Mouse (Mus musculus): Measurements from ENCODE around the gene 1700001O22Rik. TPM values are rescaled to one million over a fixed set of nuclear protein-coding genes. Genes with fewer than 3 reads are reported as not detected.

Gene 1700001O22Rik
- polyA plus RNA-seq, 1 experiment: 8.0 TPM

DNA sequence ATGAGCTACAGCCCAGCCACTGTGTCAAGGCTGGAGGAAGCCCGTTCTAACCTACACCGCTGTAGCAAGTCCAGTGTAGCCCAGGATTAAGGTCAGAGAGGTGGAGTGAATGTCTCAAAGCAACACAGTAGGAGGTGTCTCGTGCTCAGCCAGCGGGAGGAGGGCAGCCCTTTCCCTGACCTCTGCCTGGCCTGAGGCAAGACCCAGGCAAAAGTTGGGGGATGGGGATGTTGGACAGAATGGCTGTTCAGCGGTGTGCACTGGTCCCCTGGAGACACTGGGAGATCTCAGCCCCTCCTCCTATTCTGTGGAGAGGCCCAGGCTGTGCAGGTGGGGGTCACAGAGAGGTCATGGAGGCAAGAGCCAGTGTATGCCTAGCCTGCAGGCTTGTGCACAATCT, 24.2 kb downstream of the 1700001O22Rik start:
- DNase-seq (ENCODE audit: low read depth): no peak

DNA sequence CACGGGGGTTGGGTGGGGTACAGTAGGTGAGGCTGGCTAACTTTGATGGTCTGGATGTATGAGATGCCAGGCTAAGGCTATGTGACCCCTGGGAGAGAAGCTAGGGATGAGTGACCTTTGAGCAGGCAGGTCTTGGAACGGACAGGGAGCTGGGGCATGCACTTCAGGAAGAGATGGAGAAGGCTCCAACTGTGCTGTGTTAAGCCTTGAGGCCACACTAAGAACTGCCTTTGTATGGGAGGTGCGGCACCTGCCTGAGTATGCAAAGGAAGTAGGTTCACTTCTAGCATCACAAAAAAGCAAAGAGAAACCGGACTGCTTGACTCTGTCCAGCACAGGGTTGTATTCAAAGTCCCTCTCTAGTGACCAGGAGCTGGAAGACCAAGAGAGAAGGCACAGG, 25.2 kb downstream of the 1700001O22Rik start:
- DNase-seq (ENCODE audit: low read depth): no peak

DNA sequence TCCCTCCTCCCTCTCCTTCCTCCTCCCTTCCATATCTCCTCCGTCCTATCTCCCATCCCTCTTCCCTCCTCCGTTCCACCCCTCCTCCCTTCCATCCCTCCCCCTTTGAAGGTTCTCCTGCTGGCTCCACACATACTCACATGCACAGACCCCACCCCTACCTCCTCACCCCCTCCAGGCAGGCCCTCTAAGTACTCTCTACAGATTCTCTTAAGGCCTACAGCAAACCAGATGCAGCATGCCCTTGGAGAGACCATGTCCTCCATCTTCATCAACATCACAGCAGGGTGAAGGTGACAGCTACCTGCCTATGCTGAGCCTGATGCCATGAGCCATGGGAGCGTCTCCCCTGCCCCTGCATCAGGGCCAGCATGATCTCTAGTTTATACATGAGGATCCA, 26.2 kb downstream of the 1700001O22Rik start:
- no peak for DNase-seq (ENCODE audit: low read depth)

DNA sequence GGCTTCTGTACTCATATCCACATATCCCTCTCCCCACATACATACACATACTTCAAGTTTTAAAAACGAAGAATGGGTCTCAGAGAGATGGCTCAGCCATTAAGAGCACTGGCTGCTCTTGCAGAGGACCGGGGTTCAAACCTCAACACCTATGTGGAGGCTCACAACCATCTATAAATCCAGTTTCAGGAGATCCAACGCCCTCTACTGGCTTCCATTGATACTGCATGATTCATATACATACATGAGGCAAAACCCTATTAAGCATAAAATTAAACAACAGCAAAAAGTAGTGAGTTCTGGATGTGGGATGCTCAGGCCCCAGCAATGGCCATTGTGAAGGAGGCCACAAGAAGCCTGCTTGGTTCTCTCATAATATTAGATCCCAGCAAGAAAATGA, 27.5 kb downstream of the 1700001O22Rik start:
- DNase-seq (ENCODE audit: low read depth): no peak

DNA sequence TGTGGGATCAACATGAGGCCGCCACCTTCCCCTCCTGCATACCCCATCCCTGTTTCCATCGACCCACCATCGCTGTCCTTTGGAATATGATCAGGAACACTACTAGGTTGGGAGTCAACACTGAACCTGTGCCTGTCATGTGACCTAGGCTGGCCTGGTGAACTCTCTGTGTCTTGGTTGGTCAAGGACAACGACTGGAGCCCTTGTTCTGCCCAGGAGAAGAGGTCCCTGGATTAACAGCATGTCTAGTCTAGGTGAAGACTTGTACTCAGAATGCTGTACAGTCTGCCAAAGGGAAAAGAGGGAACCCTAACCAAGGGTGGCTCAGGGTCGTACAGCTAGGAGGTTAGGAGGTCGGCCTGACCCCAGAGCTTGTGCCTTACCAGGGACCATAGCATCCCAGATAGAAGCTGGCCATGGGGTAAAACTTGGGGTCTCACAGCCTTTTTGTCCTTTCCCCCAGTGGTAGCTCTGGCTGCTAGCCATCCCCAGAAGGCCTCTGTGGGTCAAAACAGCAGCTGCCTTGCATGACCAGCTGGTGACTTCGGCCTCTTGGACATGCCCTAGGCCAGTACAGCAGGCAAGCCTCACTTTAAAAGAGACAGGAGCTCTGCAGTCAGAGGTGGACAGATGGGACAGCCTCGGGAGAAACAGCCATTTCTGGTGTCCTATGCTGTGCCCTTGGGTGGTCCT, 30.0 kb downstream of the 1700001O22Rik start:
- no peak for DNase-seq (ENCODE audit: low read depth)

GRCm38 (mm10) chr2:30772581-30773312, 30.7 kb downstream of the 1700001O22Rik start:
- DNase-seq (ENCODE audit: low read depth): no peak

- no peak for DNase-seq (ENCODE audit: low read depth)
Observed at GRCm38 (mm10) chr2:30771806-30772460, 31.5 kb downstream of the 1700001O22Rik start.

DNA sequence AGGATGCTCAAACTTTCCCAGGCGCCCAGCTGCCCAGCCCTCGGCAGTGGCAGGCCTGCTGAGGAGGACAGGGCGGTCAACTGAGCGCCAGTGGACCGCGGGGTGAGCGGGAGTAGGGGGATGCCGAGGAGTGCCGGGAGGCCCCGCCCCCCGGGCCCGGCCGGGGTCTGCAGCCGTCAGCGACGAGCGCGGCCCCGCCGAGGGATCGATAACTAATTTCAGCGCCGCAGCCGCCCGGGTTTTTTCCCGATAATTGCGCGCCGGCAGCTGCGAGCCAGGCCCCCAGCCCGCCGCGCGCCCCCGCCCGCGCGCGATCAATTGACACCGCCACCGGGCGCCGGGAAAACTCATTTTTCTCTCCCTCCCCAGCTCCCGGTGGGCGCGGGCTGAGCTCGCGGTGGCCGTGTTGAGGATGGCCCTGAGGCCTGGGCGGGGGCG, 32.1 kb downstream of the 1700001O22Rik start:
- no peak for DNase-seq (ENCODE audit: low read depth)

DNA sequence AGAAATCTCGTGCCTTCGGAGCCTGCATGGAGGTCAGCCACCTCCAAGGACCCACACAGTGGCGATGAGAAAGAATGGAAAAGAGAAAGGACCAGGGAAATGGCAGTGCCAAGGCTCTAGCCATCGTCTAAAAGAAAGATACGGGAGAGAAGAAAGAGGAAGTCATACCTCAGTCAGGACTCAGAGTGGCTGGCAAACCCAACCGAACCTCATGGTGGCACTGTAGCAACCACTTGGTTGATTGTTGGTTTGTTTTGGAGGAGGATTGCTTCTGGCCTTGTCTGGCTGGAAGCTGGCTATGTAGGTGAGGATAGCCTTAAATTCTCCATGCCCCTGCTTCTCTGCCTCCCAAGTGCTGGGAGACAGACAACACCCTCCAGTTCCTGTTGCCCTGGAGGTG, 34.3 kb downstream of the 1700001O22Rik start:
- no peak for DNase-seq (ENCODE audit: low read depth)

DNA sequence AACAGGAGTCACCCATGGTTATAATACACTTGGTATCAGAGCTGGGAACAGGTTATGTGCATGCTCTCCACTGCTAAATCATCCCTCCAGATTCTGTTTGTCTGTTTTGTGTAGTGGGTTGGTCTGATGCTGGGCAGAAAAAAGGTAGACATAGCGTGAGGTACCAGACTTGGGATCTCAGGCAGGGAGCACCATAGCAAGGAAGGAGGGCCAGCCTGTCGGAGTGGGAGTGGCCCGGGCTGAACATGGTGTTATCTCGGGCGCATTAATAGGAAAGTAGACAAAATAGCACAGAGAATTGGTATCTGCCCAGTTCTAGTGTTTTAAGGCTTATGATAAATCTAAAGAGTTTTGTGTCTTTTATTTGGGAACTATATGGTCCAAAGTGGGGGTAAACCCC, 34.9 kb downstream of the 1700001O22Rik start:
- DNase-seq (ENCODE audit: low read depth): no peak

- no peak for DNase-seq (ENCODE audit: low read depth)
Observed at GRCm38 (mm10) chr2:30767626-30768240, 35.7 kb downstream of the 1700001O22Rik start.

- no peak for DNase-seq (ENCODE audit: low read depth)
Observed at GRCm38 (mm10) chr2:30766446-30766845, 37.0 kb downstream of the 1700001O22Rik start.

DNA sequence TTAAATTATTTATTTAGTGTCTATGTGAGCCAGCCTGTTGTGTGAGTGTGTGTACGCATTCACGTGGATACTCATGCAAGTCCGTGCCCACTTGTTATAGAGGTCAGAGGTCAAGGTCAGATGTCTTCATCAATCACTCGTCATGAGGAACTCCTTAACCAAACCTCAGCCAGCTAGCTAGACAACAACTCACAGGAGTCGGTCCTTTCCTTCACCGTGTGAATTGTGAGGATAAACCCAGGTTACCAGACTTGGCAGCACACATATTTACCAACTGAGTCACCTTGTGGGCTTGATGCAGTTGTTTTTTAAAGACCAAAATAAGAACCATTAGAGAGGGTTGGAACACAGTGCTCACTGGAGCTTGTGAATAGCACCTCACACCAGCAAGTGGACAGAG, 42.8 kb downstream of the 1700001O22Rik start:
- no peak for DNase-seq (ENCODE audit: low read depth)

DNA sequence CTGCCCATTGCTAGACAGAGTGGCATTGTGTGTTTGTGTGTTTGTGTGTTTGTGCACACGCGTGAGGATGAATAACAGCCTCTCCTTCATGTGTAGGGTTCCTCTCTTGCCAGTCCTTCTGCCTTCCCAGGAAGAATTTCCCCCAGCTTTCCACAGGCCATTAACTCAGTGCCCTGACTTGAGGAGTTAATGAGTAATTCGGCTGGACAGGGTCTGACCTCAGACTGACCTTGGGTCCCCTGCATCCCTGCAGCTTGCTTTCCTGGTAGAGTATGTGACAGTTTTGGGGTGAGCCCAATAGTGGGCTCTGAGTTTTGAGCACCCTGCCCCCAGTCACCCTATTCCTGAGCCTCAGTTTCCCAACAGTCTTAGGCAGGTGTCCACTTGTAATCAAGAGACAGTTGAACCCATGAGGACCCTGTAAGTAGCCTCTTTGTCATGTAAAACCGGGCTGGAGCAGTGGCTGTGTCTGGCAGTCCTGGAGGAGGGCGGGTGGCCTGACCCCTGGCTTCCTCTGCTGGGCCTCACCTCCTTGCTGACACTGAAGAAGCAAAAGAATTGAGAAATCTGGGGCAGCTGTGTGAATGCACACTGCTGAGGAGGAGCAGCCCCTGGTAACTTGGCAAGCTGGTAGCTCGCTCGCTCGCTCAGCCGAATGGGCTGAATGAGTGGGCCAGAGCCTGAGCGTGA, 43.5 kb downstream of the 1700001O22Rik start:
- DNase-seq (ENCODE audit: low read depth): no peak

DNA sequence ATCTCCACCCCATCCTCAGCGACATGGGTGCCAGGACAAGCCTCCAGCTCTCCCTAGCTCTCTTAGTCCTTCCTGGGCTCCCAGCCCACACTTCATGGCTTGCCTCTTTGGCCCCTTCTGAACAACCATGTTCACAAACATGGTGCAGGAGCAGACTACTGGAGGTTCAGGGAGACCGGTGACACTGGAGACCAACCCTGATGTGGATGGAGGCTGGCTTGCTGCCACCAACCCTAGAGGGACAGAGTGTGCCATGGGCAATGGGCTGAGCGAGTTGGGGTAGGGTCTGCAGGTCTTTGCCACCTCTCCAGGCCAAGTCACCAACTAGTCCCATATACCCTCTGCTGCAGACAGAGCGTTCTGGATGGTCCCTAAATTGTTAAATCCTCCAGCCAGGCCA, 44.0 kb downstream of the 1700001O22Rik start:
- no peak for DNase-seq (ENCODE audit: low read depth)

DNA sequence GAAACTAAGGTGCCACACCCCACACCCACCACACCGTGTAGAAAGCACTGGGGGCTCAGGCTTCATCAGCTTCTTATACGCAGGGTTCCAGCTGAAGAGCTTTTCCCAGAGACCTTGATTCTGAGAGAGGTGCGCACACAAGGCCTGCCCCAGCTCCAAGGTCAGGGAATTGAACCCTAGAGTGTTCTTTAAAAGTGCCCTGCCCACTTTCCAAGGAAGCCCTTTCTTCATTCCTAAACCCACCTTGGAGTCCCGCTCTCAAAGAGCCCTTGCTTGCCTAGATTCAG, 44.4 kb downstream of the 1700001O22Rik start:
- no peak for DNase-seq (ENCODE audit: low read depth)

DNA sequence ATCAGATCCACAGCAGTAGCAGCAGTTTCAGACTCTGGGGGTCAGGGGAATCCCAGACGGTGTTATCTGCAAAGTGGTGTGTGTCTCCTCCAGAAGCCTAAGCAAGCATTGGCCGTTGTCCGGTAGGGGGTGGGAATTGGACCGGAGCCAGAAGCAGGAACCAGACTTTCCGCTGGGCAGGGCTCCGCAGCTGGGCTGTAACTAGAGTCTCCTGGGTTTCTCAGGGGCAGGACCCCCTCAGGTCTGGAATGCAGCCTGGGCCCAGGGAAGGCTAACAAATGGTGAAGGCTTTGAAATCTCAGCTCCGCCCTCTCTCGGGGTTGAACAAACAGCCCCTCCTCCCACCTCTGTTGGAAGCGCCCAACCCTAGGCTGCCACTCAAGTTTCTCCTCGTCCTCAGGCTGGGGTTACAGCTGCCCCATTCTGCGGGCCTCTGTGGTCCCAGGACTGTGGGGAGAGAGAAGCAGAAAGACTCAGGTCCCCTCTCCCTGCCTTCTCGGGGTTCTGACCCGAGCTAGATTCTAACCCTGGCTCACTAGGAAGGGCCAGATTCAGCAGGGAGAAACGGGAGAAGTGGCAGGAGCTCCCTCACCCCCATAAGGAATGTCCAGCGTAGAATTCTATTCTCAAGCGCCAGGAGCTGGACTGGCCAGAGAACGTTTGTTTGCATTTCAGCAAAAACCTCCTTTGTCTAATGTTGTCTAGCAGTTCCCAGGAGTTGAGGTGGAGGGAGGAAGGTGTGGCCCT, 44.9 kb downstream of the 1700001O22Rik start:
- no peak for DNase-seq (ENCODE audit: low read depth)

DNA sequence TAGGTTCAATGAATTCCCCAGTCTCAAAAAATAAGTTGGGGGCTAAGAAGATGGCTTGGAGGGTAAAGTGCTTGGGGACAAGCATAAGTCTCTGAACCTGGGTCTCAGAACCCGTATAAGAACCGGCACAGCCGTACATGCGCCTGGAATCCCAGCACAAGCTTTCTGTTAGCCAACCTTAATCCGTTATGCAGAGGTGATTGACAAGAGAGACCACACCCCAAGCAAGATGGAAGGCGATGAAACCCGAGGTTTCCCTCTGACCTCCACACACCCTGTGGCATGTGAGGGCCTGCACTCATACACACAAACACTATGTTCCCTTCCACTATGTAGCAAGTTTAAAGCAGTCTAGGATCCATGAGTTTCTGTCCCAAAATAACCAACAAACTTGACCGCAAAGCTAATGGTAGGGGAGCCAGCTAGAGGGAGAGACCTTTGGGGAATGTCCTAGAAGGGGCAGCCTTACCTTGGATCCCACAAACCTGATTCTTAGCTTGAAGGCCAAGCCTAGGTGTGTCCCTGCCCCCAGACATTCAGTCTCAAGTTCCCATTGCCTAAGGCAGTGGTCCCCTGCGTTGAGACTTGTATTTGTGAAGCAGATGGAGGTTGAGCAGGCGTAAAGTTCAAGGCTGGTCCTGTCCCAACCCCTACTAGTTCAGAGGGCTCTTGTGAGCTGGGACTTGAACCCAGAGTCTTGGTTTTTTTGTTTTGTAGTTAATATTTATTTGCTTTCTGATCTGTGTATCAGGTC, 46.3 kb downstream of the 1700001O22Rik start:
- DNase-seq (ENCODE audit: low read depth): no peak

DNA sequence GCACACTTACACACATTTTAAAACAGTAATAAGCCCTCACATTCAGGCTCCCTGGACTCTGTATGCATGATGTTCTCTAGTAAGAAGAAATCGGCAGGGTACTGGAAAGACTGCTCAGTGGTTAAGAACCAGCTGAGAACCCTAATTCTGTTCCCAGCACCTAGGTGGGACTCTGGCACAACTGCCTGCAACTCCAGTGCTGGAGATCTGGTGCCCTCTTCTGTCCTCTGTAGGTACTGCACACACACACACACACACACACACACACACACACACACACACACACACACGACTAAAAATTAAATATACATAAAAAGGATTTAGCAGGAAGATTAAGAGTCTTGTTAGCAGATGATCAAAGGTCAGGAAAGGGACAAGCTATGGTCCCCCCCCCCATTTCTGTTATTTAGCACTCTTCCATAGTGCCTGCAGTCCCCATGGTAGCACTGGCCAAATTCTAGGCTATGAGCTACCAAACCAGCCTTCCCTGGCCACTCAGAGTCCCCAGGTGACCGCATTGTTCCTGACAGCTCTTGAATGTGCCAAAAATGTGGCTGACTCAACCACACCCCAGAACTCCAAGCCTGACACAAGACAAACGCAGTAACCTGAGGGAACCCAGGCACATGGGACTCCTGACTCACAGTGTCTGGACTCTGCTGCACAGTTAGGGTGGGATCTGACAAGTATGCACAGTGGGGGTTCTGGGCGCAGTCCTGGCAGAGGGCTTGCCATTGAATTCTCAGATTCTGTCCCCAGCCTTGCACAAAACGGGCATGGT, 47.3 kb downstream of the 1700001O22Rik start:
- no peak for DNase-seq (ENCODE audit: low read depth)

DNA sequence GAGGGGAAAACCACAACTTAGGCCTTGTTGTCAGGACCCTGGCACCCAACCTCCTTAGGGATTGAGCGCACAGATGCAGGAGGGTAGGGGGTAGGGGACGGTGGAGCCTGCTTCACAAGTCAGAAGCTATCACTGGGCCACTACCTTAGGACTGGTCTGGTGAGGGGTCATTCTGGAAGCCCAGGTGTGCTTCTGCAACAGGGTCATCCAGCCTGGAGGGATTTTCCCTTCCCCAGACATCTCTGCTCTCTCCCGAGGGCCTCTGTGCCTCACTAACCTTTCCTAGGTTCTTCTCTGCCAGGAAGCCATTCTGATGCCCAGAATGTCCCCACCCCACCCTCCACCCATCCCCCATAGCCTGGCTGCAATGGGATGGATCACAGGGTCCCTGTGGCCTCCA, 48.6 kb downstream of the 1700001O22Rik start:
- DNase-seq (ENCODE audit: low read depth): no peak

Measured in gonadal fat pad, adult 2 months (tissue).